Mouse (Mus musculus): ENCODE measurements at regions not wholly inside any gene's neighbourhood (a gene's known extent, or its start where the extent isn't known, plus 50 kb on each side); places are given as distances from the start of the nearest gene placed in this dataset.
A peak's percentile ranks its signal among the peaks of the same experiment; 100 is the strongest.

GRCm38 (mm10) chr15:59203097-59203849 is 314.2 kb downstream of the Gm49356 start:
- no peak for ATAC-seq (ENCODE audit: low read depth)
- Histone ChIP-seq H3K27ac (ENCODE audit: low read length) (peak overlapping the region; percentile 24; the same call in 1 of the 2 replicates), H3K9me3 (ENCODE audit: control insufficient read depth, low read length) (no peaks in the 10 kb centered on the region), H3K4me3 (ENCODE audit: low read length) (no peak overlapping the region), H3K4me2 (ENCODE audit: low read depth, low read length) (no peak overlapping the region), H3K36me3 (ENCODE audit: control insufficient read depth, insufficient read depth, low read length) (no peaks in the 10 kb centered on the region), H3K27me3 (ENCODE audit: control insufficient read depth, insufficient read depth, low read depth, low read length) (no peaks in the 10 kb centered on the region), H3K9ac (ENCODE audit: low read length) (no peak overlapping the region; the same call in 1 of the 2 replicates), H3K4me1 (replicated peaks; ENCODE audit: control insufficient read depth, insufficient read depth, low read length) (peaks cover 19% of the 10 kb centered on the region)
- WGBS: 57% methylated on average over 17 of the region's 17 CpGs

DNA sequence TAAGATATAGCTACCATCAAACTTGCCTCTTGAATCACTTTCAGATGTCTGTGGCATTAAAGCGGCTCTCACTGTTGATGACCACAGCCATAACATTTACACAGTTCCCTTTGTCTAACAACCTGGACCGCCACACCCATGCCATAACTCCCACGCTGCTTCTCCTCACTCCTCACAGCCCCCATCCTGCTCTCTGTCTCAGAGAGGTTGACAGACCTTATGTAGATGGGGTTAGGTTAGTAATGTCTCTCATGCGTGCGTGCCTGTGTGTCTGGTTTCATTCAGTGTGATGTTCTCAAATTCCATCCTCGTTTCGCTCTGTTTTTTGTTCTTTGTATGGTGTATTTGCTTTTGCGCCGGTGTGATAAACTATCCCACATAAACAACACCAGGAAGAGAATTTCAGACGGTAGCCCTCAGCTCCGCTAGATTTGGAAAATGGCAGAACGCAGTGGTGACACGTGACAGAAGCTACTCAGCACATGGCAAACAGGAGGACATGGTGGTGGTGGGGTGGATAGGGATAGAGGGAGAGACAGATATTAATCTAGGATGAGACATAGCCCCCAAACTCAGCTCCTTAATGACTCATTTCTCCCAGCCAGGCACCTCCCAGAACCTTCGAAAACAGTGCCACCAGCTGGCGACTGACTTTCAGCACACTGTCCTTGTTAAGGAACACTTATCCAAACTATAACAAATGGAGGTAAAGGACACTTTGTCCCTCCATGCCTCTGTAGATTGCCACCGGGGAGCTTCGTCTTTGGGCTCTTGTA is 314.9 kb downstream of the Gm49356 start:
- Histone ChIP-seq H3K9me3 (ENCODE audit: control insufficient read depth, low read length) (no peaks in the 10 kb centered on the region), H3K36me3 (ENCODE audit: control insufficient read depth, insufficient read depth, low read length) (no peaks in the 10 kb centered on the region), H3K27ac (ENCODE audit: low read length) (peak overlapping the region; percentile 31; the same call in 1 of the 2 replicates), H3K27me3 (ENCODE audit: control insufficient read depth, insufficient read depth, low read depth, low read length) (no peaks in the 10 kb centered on the region), H3K4me3 (ENCODE audit: low read length) (no peak overlapping the region), H3K4me1 (replicated peaks; ENCODE audit: control insufficient read depth, insufficient read depth, low read length) (peaks cover 16% of the 10 kb centered on the region), H3K9ac (ENCODE audit: low read length) (no peak overlapping the region; the same call in 1 of the 2 replicates), H3K4me2 (ENCODE audit: low read depth, low read length) (no peak overlapping the region)
- 50% methylated on average over 17 of the region's 17 CpGs for WGBS
- ATAC-seq (ENCODE audit: low read depth): peak; percentile 60; the same call in 1 of the 2 replicates

- H3K4me2 ChIP-seq (ENCODE audit: low read depth, low read length): no peak overlapping the region
- no peaks in the 10 kb centered on the region for H3K27me3 ChIP-seq (ENCODE audit: control insufficient read depth, insufficient read depth, low read depth, low read length)
- peaks cover 16% of the 10 kb centered on the region for H3K4me1 ChIP-seq (replicated peaks; ENCODE audit: control insufficient read depth, insufficient read depth, low read length)
- no peaks in the 10 kb centered on the region for H3K36me3 ChIP-seq (ENCODE audit: control insufficient read depth, insufficient read depth, low read length)
- H3K9me3 ChIP-seq (ENCODE audit: control insufficient read depth, low read length): no peaks in the 10 kb centered on the region
- no peak overlapping the region for H3K4me3 ChIP-seq (ENCODE audit: low read length)
- no peak for ATAC-seq (ENCODE audit: low read depth)
- 76% methylated on average over 3 of the region's 3 CpGs for WGBS
- H3K27ac ChIP-seq (ENCODE audit: low read length): no peak overlapping the region
- no peak overlapping the region for H3K9ac ChIP-seq (ENCODE audit: low read length)
Observed at GRCm38 (mm10) chr15:59205091-59205490, 316.0 kb downstream of the Gm49356 start.

GRCm38 (mm10) chr15:59205544-59205943 is 316.4 kb downstream of the Gm49356 start:
- peaks cover 16% of the 10 kb centered on the region for H3K4me1 ChIP-seq (replicated peaks; ENCODE audit: control insufficient read depth, insufficient read depth, low read length)
- H3K9ac ChIP-seq (ENCODE audit: low read length): no peak overlapping the region
- no peaks in the 10 kb centered on the region for H3K36me3 ChIP-seq (ENCODE audit: control insufficient read depth, insufficient read depth, low read length)
- ATAC-seq (ENCODE audit: low read depth): no peak
- 78% methylated on average over 7 of the region's 7 CpGs for WGBS
- no peaks in the 10 kb centered on the region for H3K27me3 ChIP-seq (ENCODE audit: control insufficient read depth, insufficient read depth, low read depth, low read length)
- H3K4me2 ChIP-seq (ENCODE audit: low read depth, low read length): no peak overlapping the region
- H3K27ac ChIP-seq (ENCODE audit: low read length): no peak overlapping the region
- no peaks in the 10 kb centered on the region for H3K9me3 ChIP-seq (ENCODE audit: control insufficient read depth, low read length)
- H3K4me3 ChIP-seq (ENCODE audit: low read length): no peak overlapping the region

- no peak overlapping the region for H3K4me3 ChIP-seq (ENCODE audit: low read length)
- no peak for ATAC-seq (ENCODE audit: low read depth)
- WGBS: 62% methylated on average over 7 of the region's 7 CpGs
- no peak overlapping the region for H3K9ac ChIP-seq (ENCODE audit: low read length)
- H3K27ac ChIP-seq (ENCODE audit: low read length): no peak overlapping the region
- peaks cover 13% of the 10 kb centered on the region for H3K4me1 ChIP-seq (replicated peaks; ENCODE audit: control insufficient read depth, insufficient read depth, low read length)
- no peaks in the 10 kb centered on the region for H3K36me3 ChIP-seq (ENCODE audit: control insufficient read depth, insufficient read depth, low read length)
- H3K9me3 ChIP-seq (ENCODE audit: control insufficient read depth, low read length): no peaks in the 10 kb centered on the region
- H3K4me2 ChIP-seq (ENCODE audit: low read depth, low read length): no peak overlapping the region
- no peaks in the 10 kb centered on the region for H3K27me3 ChIP-seq (ENCODE audit: control insufficient read depth, insufficient read depth, low read depth, low read length)
Observed at GRCm38 (mm10) chr15:59206636-59207035, 317.5 kb downstream of the Gm49356 start.

GRCm38 (mm10) chr15:59207976-59208375 is 318.9 kb downstream of the Gm49356 start:
- Histone ChIP-seq H3K27me3 (ENCODE audit: control insufficient read depth, insufficient read depth, low read depth, low read length) (no peaks in the 10 kb centered on the region), H3K27ac (ENCODE audit: low read length) (no peak overlapping the region), H3K4me2 (ENCODE audit: low read depth, low read length) (no peak overlapping the region), H3K36me3 (ENCODE audit: control insufficient read depth, insufficient read depth, low read length) (no peaks in the 10 kb centered on the region), H3K9me3 (ENCODE audit: control insufficient read depth, low read length) (no peaks in the 10 kb centered on the region), H3K4me3 (ENCODE audit: low read length) (no peak overlapping the region), H3K9ac (ENCODE audit: low read length) (no peak overlapping the region), H3K4me1 (replicated peaks; ENCODE audit: control insufficient read depth, insufficient read depth, low read length) (peaks cover 6% of the 10 kb centered on the region; the same call in 1 of the 2 replicates)
- 64% methylated on average over 4 of the region's 4 CpGs for WGBS
- ATAC-seq (ENCODE audit: low read depth): no peak

GRCm38 (mm10) chr15:59212362-59212761 is 323.3 kb downstream of the Gm49356 start:
- H3K4me2 ChIP-seq (ENCODE audit: low read depth, low read length): no peak overlapping the region
- ATAC-seq (ENCODE audit: low read depth): no peak
- H3K9ac ChIP-seq (ENCODE audit: low read length): no peak overlapping the region
- H3K27ac ChIP-seq (ENCODE audit: low read length): no peak overlapping the region
- H3K9me3 ChIP-seq (ENCODE audit: control insufficient read depth, low read length): no peaks in the 10 kb centered on the region
- no peaks in the 10 kb centered on the region for H3K36me3 ChIP-seq (ENCODE audit: control insufficient read depth, insufficient read depth, low read length)
- no peaks in the 10 kb centered on the region for H3K4me1 ChIP-seq (replicated peaks; ENCODE audit: control insufficient read depth, insufficient read depth, low read length)
- no peak overlapping the region for H3K4me3 ChIP-seq (ENCODE audit: low read length)
- WGBS: 58% methylated on average over 3 of the region's 3 CpGs
- no peaks in the 10 kb centered on the region for H3K27me3 ChIP-seq (ENCODE audit: control insufficient read depth, insufficient read depth, low read depth, low read length)

DNA sequence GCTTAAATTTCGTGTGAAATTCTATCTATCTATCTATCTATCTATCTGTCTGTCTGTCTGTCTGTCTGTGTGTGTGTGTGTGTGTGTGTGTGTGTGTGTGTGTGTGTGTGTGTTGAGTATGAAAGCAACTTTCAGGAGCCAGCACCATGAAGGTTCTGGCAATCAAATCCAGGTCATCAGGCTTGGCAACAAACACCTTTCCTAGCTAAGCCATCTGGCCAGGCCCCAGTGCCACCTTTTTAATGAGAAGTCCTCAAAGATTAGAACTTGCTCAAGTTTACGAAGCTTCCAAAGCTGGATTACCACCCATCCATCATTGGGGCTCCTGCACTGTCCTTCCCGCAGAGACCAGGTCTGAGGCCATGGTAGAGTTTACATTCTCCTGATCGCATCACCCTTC is 325.0 kb downstream of the Gm49356 start:
- H3K4me3 ChIP-seq (ENCODE audit: low read length): no peak overlapping the region
- H3K27ac ChIP-seq (ENCODE audit: low read length): no peak overlapping the region
- no peaks in the 10 kb centered on the region for H3K4me1 ChIP-seq (replicated peaks; ENCODE audit: control insufficient read depth, insufficient read depth, low read length)
- no peak for ATAC-seq (ENCODE audit: low read depth)
- H3K9me3 ChIP-seq (ENCODE audit: control insufficient read depth, low read length): no peaks in the 10 kb centered on the region
- no peaks in the 10 kb centered on the region for H3K27me3 ChIP-seq (ENCODE audit: control insufficient read depth, insufficient read depth, low read depth, low read length)
- H3K9ac ChIP-seq (ENCODE audit: low read length): no peak overlapping the region
- 57% methylated on average over 4 of the region's 4 CpGs for WGBS
- no peaks in the 10 kb centered on the region for H3K36me3 ChIP-seq (ENCODE audit: control insufficient read depth, insufficient read depth, low read length)
- H3K4me2 ChIP-seq (ENCODE audit: low read depth, low read length): no peak overlapping the region

DNA sequence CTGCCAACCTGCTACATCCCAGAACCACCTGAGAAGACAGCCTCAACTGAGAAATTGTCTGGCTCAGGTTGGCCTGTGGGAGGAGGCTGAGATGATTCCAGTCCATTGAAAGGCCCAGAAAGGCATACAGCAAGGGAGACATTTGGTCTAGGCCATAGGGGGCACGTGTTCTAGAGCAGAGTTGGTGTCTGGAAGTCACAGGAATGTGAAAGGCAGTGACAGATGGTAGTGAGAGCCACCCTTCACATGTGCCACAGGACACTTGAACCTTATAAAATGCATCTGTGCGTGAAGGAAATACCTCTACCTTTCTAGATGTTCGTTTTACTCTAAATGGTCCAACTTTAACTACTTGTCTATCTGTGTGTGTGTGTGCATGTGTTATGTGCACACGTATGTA is 326.1 kb downstream of the Gm49356 start:
- ATAC-seq (ENCODE audit: low read depth): no peak
- H3K4me3 ChIP-seq (ENCODE audit: low read length): no peak overlapping the region
- H3K36me3 ChIP-seq (ENCODE audit: control insufficient read depth, insufficient read depth, low read length): no peaks in the 10 kb centered on the region
- no peaks in the 10 kb centered on the region for H3K9me3 ChIP-seq (ENCODE audit: control insufficient read depth, low read length)
- H3K4me1 ChIP-seq (replicated peaks; ENCODE audit: control insufficient read depth, insufficient read depth, low read length): no peaks in the 10 kb centered on the region
- no peaks in the 10 kb centered on the region for H3K27me3 ChIP-seq (ENCODE audit: control insufficient read depth, insufficient read depth, low read depth, low read length)
- H3K9ac ChIP-seq (ENCODE audit: low read length): no peak overlapping the region
- H3K4me2 ChIP-seq (ENCODE audit: low read depth, low read length): no peak overlapping the region
- no peak overlapping the region for H3K27ac ChIP-seq (ENCODE audit: low read length)
- WGBS: 77% methylated on average over 4 of the region's 4 CpGs

Data from lung, embryonic 16.5 days (tissue).